Mouse (Mus musculus) midbrain, embryonic 16.5 days (tissue): ENCODE data around the gene Macrod2. TPM values are rescaled to one million over a fixed set of nuclear protein-coding genes. Genes with fewer than 3 reads are reported as not detected.
A peak's percentile ranks its signal among the peaks of the same experiment; 100 is the strongest.

Experiments used
- ATAC-seq: fragments of 200-750 bp; cut with Nextera tagmentation; 2 replicates; pipeline ENCODE4 v1.8.0; 2017; ENCODE audit warnings: moderate TSS enrichment
- H3K27ac ChIP-seq: fragments of 300-500 bp; sonication (generic); 2 replicates; pipeline ENCODE4 v1.5.1; 2014; ENCODE audit warnings: mild to moderate bottlenecking, low read length, mixed read lengths
- H3K27me3 ChIP-seq: fragments of 300-500 bp; sonication (generic); 2 replicates; pipeline ENCODE4 v1.6.1; 2014; ENCODE audit warnings: low read depth, low read length, mixed read lengths; ENCODE audit not compliant: control insufficient read depth, insufficient read depth
- H3K36me3 ChIP-seq: fragments of 300-500 bp; sonication (generic); 2 replicates; pipeline ENCODE4 v1.6.1; 2014; ENCODE audit warnings: mild to moderate bottlenecking, low read length, moderate library complexity, mixed read lengths; ENCODE audit not compliant: control insufficient read depth, insufficient read depth
- H3K4me1 ChIP-seq: fragments of 300-500 bp; sonication (generic); 2 replicates; pipeline ENCODE4 v1.6.1; 2014; ENCODE audit warnings: mild to moderate bottlenecking, low read length, mixed read lengths; ENCODE audit not compliant: control insufficient read depth, insufficient read depth
- H3K4me2 ChIP-seq: fragments of 300-500 bp; sonication (generic); 2 replicates; pipeline ENCODE4 v1.6.1; 2014; ENCODE audit warnings: mild to moderate bottlenecking, low read length, mixed read lengths
- H3K4me3 ChIP-seq: fragments of 300-500 bp; sonication (generic); 2 replicates; pipeline ENCODE4 v1.5.1; 2014; ENCODE audit warnings: low read depth, mild to moderate bottlenecking, low read length, moderate library complexity, mixed read lengths
- H3K9ac ChIP-seq: fragments of 300-500 bp; sonication (generic); 2 replicates; pipeline ENCODE4 v1.6.1; 2014; ENCODE audit warnings: low read depth, low read length, mixed read lengths
- H3K9me3 ChIP-seq: fragments of 300-500 bp; sonication (generic); replicated peaks from 2 replicates; pipeline ENCODE4 v1.6.1; 2014; ENCODE audit warnings: mild to moderate bottlenecking, low read length, mixed read lengths; ENCODE audit not compliant: control insufficient read depth, poor library complexity, severe bottlenecking
- WGBS: fragments of 180-500 bp; shearing (Covaris S2); extraction: QIAGEN DNeasy Blood & Tissue Kit; methylation state at CpG from one replicate; pipeline ENCODE4 v1.1.7; 2014; 5-methylcytosine and 5-hydroxymethylcytosine counted together
- polyA plus RNA-seq: library from polyadenylated mRNA; unstranded; fragments of >200 nt; fragmentation: Nextera tagmentation; extraction: Ambion mirVana; gene quantifications from 2 replicates; pipeline ENCODE4 v1.2.1, GENCODE M21; 2015

The Macrod2 gene
- polyA plus RNA-seq, 1 experiment from 2014 or later: 96.9 TPM

DNA sequence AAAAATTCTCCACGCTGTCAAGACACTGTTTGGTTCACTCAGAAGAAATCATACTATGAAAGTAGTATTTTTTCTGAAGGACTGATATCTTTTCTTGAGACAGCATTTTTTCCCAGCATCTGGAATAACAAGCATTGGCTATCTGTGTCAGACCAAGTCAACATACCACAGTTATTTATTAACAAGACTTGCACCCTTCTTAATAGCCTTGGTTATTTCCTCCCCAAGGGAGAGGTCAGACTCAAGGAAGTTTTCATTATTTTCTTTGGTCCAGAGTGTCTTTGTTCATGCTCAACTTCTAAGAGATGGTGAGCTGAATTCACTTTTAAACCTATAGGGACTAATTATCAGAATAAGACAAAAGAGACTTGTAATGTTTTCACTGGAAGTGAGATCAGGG is 728.8 kb downstream of the Macrod2 start:
- H3K27ac ChIP-seq: no peak overlapping the region
- H3K9me3 ChIP-seq: no peaks in the 10 kb centered on the region
- H3K4me2 ChIP-seq: no peak overlapping the region
- WGBS: 86% methylated on average over 1 of the region's 1 CpGs
- H3K4me3 ChIP-seq: no peak overlapping the region
- H3K4me1 ChIP-seq: no peaks in the 10 kb centered on the region
- ATAC-seq: no peak
- H3K9ac ChIP-seq: no peak overlapping the region
- H3K36me3 ChIP-seq: no peaks in the 10 kb centered on the region
- H3K27me3 ChIP-seq: no peaks in the 10 kb centered on the region

DNA sequence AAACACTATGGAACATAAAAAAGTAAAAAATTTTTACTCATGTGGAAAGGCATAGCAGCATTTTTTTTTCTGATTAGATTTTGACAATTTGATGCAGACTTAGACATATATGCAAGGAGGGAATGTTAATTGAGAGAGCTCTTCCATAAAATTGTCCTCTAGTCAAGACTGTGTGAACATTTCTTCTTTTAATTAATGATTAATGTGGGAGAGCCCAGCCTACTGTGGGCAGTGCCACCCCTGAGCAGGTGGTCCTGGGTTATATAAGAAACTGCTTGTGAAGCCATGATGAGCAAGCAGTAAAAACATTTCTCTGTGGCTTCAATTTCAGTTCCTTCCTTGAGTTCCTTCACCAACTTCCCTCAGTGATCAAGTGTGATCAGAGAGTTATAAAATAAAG is 730.5 kb downstream of the Macrod2 start:
- no peak overlapping the region for H3K9ac ChIP-seq
- H3K36me3 ChIP-seq: no peaks in the 10 kb centered on the region
- no peak for ATAC-seq
- no peak overlapping the region for H3K4me3 ChIP-seq
- no peak overlapping the region for H3K4me2 ChIP-seq
- no peaks in the 10 kb centered on the region for H3K27me3 ChIP-seq
- H3K27ac ChIP-seq: no peak overlapping the region
- H3K4me1 ChIP-seq: no peaks in the 10 kb centered on the region
- no peaks in the 10 kb centered on the region for H3K9me3 ChIP-seq

DNA sequence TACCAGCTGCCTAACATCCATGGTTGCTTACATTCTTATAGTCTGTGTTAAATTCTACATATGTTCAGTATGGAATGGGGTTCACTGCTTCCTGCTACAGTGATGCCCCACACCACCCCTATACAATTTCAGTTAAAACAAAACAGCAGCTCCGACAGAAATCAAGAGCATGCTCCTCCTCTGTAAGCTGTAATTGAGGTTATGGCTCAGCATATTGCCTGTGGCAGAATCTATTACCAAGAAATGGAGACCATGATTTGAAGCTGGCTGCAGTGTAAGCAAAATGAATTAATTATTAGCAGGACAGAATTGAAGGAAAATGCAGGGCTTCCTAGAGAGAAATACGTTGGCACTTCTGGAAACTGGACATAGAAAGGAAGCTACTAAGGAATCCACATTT is 747.2 kb downstream of the Macrod2 start:
- WGBS: 37% methylated on average over 2 of the region's 2 CpGs
- Histone ChIP-seq H3K9ac (no peak overlapping the region), H3K27me3 (no peaks in the 10 kb centered on the region), H3K36me3 (no peaks in the 10 kb centered on the region), H3K4me3 (no peak overlapping the region), H3K9me3 (no peaks in the 10 kb centered on the region), H3K4me1 (0 out of 2 replicates have a peak, but pooled peaks cover 3% of the 10 kb centered on the region), H3K27ac (no peak overlapping the region), H3K4me2 (no peak overlapping the region)
- ATAC-seq: no peak

DNA sequence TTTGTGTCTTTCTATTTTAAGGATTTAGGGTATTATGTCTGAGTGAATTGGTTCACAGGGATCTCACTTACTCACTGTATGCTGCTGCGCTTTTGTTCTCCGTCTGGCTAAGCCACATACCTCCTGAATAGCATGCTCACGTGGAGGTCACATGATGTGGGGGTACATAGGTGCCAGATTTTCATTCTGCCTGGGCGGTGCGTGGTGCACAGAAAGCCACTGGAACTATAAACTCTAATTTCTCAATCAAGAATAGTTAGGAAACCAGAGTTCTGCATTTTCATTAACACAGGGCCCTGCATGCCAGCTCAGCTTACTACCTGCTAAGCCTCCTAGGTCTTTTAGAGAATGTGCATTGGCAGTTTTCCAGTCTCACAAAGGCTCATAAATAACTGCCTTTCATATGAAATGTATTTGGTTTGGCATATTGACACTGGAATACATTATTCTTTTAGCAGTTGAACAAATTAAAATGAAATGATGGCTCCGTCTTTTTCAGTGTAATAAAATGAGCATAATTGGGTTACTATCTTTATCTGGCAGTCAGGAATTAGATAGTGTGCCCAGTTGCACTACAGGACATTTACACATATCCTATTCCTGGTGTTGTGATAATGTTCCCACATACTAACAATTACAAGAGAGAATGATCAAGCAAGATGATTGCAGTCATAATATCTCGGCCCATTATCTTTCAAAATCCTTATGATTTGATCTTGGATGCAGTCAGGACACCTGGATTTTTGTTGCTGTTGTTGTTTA is 757.1 kb downstream of the Macrod2 start:
- no peak overlapping the region for H3K27ac ChIP-seq
- H3K36me3 ChIP-seq: no peaks in the 10 kb centered on the region
- H3K4me1 ChIP-seq: peaks cover 5% of the 10 kb centered on the region
- no peak overlapping the region for H3K4me3 ChIP-seq
- no peaks in the 10 kb centered on the region for H3K9me3 ChIP-seq
- H3K27me3 ChIP-seq: no peaks in the 10 kb centered on the region
- H3K9ac ChIP-seq: no peak overlapping the region
- WGBS: 30% methylated on average over 7 of the region's 7 CpGs
- peak; percentile 88 for ATAC-seq
- H3K4me2 ChIP-seq: no peak overlapping the region

DNA sequence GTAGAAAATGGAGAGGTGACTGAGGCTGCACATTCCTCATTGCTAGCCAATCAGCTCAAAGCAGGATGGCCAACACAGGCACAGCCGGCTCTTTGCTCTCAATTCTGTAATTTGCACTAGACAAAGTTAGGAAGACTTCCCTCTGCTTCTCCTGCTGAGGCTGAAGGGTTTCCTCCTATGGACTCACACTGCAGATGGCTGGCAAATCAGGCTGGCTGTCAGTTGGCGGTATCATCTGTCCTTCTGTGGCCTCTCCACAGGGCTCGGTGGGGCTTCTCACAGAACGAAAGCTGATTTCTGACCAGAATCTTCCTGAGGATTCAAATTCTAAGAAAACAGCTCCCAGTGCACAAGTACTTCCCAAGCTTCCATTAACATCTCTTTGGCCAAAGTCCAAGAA is 760.9 kb downstream of the Macrod2 start:
- Histone ChIP-seq H3K4me1 (peaks cover 13% of the 10 kb centered on the region), H3K27me3 (no peaks in the 10 kb centered on the region), H3K36me3 (no peaks in the 10 kb centered on the region), H3K9me3 (no peaks in the 10 kb centered on the region), H3K27ac (no peak overlapping the region), H3K9ac (no peak overlapping the region), H3K4me3 (no peak overlapping the region), H3K4me2 (no peak overlapping the region)
- ATAC-seq: no peak
- 52% methylated on average over 4 of the region's 4 CpGs for WGBS

DNA sequence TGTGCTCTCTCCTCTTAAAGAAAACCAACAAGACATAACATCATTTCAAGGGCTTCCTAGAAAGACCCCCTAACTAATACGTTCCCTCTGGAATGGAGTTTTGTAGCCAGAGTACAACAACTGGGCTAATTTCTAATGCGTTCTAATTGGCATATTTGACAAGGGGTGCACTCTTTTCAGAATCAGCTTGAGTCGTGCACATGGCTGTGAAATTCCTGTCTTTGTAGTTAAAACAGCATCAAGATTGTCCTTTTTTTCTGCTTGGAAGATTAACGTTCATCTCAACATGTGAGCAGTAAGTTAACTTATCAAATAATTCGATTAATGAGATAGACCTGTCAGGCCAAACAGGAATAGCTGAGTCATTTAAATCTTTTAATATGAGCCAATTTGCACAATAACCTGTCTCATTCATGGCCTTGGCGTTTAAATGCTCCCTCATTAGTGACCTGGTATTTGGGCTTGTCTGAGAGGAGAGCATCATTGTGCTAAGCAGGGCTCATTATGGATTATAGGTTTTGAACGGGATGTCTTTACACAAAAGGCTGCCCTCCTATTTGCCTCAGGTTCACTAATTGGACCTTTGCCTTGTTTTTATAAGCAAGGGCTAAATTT is 762.0 kb downstream of the Macrod2 start:
- Histone ChIP-seq H3K27ac (no peak overlapping the region), H3K9ac (no peak overlapping the region), H3K4me1 (peaks cover 13% of the 10 kb centered on the region), H3K4me3 (no peak overlapping the region), H3K36me3 (no peaks in the 10 kb centered on the region), H3K9me3 (no peaks in the 10 kb centered on the region), H3K27me3 (no peaks in the 10 kb centered on the region), H3K4me2 (no peak overlapping the region)
- 35% methylated on average over 7 of the region's 7 CpGs for WGBS
- ATAC-seq: no peak

DNA sequence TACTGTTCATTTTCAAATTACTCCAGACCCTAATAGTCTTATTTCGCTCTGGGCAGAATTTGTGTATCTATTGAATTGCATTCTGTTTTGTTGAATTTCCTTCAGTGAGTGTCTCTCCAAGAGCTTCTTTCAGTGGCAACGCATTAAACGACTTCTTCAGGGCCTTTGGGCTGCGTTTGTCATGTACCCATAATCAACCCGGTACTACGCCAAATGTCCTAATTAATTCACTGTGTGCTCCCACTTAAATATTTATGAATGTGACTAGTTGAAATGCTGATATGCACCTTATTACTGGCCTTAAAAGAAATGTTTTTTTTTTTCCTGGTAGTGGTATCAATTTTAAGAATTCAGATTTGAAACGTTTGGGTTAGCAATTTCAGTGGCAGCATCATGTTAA is 763.1 kb downstream of the Macrod2 start:
- H3K27ac ChIP-seq: no peak overlapping the region
- no peaks in the 10 kb centered on the region for H3K36me3 ChIP-seq
- no peaks in the 10 kb centered on the region for H3K9me3 ChIP-seq
- peak; percentile 32; the same call in 1 of the 2 replicates for ATAC-seq
- H3K27me3 ChIP-seq: no peaks in the 10 kb centered on the region
- H3K4me3 ChIP-seq: no peak overlapping the region
- WGBS: 21% methylated on average over 7 of the region's 7 CpGs
- H3K4me1 ChIP-seq: peaks cover 8% of the 10 kb centered on the region; the same call in 1 of the 2 replicates
- no peak overlapping the region for H3K9ac ChIP-seq
- no peak overlapping the region for H3K4me2 ChIP-seq

DNA sequence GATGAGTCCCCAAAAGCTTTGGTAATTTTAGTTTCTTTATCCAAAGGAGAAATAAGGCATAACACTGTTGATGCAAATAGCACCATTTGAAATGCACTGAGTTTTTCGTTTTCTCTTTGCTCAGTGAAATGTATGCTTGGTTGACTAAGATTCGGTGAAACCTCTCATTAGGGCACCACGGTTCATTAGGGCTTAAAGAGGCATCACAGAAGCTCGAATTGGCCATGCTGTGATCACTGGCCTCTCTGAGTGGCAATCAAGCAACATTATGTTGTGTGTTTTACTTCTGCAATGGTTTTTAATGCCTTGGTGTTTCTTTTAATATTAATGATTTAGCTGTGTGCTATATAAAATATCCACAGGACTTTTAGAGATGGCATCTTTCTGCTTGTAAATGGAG is 768.8 kb downstream of the Macrod2 start:
- no peak for ATAC-seq

DNA sequence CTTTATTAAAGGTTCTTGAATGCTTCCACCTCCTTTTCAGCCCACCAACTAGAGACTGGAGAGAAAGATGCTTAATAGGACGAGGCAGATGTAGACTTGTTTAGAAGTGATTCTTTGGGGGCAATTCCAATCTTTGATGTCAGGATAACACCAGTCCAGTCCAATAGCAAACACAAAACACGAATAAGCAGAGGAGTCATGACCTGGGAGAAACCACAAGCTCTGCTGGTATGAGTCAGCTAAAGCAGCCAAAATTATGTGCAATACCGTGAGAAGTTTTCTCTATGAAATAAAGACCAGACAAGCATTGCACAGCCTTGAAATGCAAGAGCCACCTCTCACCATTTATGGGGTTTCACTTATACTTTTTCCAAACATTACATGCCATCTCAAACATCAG is 774.5 kb downstream of the Macrod2 start:
- Histone ChIP-seq H3K9ac (no peak overlapping the region), H3K36me3 (no peaks in the 10 kb centered on the region), H3K4me1 (no peaks in the 10 kb centered on the region), H3K27me3 (no peaks in the 10 kb centered on the region), H3K4me2 (no peak overlapping the region), H3K27ac (no peak overlapping the region), H3K4me3 (no peak overlapping the region), H3K9me3 (no peaks in the 10 kb centered on the region)
- WGBS: 85% methylated on average over 3 of the region's 3 CpGs
- ATAC-seq: no peak

More for the DNA sequence above, 768.8 kb downstream of the Macrod2 start:
- WGBS: 21% methylated on average over 4 of the region's 4 CpGs
- Histone ChIP-seq H3K4me1 (no peaks in the 10 kb centered on the region), H3K4me3 (no peak overlapping the region), H3K27me3 (no peaks in the 10 kb centered on the region), H3K27ac (no peak overlapping the region), H3K9ac (no peak overlapping the region), H3K9me3 (no peaks in the 10 kb centered on the region), H3K36me3 (no peaks in the 10 kb centered on the region), H3K4me2 (no peak overlapping the region)
